Mouse (Mus musculus) left cerebral cortex, adult 6 months (tissue): ENCODE data around the gene Grik3. TPM values are rescaled to one million over a fixed set of nuclear protein-coding genes. Genes with fewer than 3 reads are reported as not detected.

Source experiments
- long read RNA-seq, 2 experiments: library from polyadenylated mRNA; unstranded; transcript quantifications; one replicate each; pipeline ENCODE4 v2.0.0; 2019 to 2020
- polyA plus RNA-seq: library from polyadenylated mRNA; unstranded; fragments of <200 nt; fragmentation: Nextera tagmentation; gene quantifications from 2 replicates; pipeline ENCODE4 v1.2.3, GENCODE M21; 2021

The Grik3 gene
- polyA plus RNA-seq: 2.6 and 4.9 TPM in 2 replicates
- long read RNA-seq, experiment 1, partial matches to known transcripts: 0 of 14 reads
- long read RNA-seq, experiment 1, other reads (novel, unspliced or antisense): 14 of 14 reads
- long read RNA-seq, experiment 2, partial matches to known transcripts: 0 of 8 reads
- long read RNA-seq, experiment 2, other reads (novel, unspliced or antisense): 8 of 8 reads

DNA sequence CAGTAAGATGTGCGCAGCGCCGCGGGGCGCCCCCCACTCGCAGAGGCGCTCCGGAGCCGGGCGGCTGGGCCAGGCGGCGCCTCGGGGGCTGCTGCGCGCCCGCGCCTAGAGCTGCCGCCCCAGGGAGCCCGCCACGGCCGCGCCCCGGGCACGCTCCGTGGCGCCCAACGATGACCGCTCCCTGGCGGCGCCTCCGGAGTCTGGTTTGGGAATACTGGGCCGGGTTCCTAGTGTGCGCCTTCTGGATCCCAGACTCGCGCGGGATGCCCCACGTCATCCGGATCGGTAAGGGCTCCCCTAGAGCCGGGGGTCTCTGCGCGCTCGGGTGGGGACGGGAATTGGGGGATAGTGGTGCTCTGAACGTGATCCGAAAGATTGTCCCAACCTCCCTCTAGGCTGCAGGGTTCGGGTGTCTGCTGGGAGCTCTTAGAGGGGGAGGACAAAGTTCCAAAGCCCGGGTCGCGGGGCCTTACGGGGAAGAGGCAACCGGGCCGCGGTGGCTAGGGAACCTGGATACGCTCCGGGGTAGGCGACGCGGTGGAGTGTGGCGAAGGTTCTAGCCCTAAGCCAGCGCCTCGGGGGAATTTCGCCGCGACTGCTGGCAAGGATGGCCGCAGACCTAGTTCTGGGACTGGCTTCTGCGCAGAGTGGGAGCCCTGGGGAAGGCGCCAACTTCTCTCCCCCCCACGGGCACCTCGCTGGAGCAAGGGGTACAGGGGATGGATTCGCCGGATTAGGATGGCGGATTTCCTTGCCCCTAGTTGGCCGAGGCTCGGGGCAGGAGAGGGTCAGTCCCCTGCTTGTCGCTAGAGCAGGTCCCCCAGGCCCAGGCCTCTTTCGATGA lies at the start of gene Grik3:
Gene Grik3, plus strand, starts transcription at position 40 of the 844 bp plus-strand sequence.

